Mouse (Mus musculus) spleen, embryonic (tissue): ENCODE data around the gene Supt5.

Experiments used
- CTCF ChIA-PET: fragments of 350-600 bp; sonication (Branson Sonifier 250); formaldehyde crosslinking; loops from one replicate; lab custom pipeline; 2022; lab: Charles Lee

Supt5 gene

GRCm38 (mm10) chr7:28376011-28376771 is 37.6 kb upstream of the Supt5 start:
- CTCF ChIA-PET, result interaction anchor here (0.6 to 1.0 kb wide), 3 partner anchors 10 to 35 kb away, joined by 3 to 8 read pairs (median 4); no protein-coding TSS in a partner anchor

- CTCF ChIA-PET, result interaction anchor here (0.9 to 2.5 kb wide), 3 partner anchors 9 to 35 kb away, joined by 3 to 14 read pairs (median 4); no protein-coding TSS in a partner anchor
Observed at GRCm38 (mm10) chr7:28375176-28375921, 36.8 kb upstream of the Supt5 start.

GRCm38 (mm10) chr7:28374647-28375046 is 36.1 kb upstream of the Supt5 start:
- CTCF ChIA-PET, result interaction anchor here (1.5 to 2.5 kb wide), 2 partner anchors 9 to 11 kb away, joined by 6 to 14 read pairs; no protein-coding TSS in a partner anchor

DNA sequence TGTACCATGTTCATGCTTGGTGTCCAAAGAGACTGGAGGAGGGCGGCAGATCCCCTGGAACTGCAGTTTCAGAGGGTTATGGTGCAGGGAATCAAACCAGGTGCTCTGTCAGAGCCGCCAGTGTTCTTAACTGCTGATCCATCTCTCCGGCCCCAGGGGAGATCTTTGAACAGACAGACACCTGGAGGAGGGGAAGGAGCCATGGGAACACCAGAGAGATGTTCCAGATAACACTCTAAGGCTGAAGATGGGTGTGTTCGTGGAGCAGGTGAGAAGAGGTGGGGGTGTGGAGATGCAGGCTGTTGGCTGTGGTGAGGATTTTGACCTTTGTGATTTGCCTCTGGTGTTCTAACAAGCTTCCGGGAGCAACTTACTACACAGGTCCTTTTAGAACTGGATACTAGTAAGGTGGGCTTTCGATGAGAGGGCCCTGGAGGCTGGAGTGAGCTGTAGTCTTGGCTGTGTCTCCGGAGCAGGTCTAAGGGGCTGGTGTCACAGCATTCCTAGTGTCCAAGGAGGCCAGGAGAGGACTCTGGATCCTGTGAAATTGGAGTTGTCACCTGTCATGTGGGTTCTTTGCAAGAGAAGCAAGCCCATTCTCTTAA is 35.4 kb upstream of the Supt5 start:
- CTCF ChIA-PET, result interaction anchor here (0.6 to 2.5 kb wide), 3 partner anchors 10 to 14 kb away, joined by 4 to 14 read pairs (median 6); no protein-coding TSS in a partner anchor

DNA sequence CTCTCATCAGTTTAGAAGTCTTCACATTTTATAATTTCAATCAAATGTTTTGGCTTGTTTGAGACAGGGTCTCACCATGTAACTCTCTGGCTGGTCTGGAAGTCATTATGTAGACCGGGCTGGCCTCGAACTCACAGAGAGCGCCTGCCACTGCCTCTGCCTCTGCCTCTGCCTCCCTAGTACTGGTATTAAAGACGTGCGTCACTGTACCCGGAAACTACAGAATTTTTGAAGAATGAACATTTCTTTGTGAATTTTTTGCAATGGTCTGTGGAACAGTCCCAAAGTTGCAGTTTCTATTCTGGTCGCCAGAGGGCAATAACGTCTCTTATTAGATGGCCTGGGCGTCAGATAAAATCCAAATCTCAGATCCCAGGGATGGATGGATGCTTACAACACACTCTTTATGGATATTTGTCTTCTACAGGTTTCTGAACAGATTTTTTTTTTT is 34.6 kb upstream of the Supt5 start:
- CTCF ChIA-PET, result interaction anchor here (0.6 to 2.5 kb wide), 3 partner anchors 11 to 422 kb away, joined by 4 to 14 read pairs (median 6); no protein-coding TSS in a partner anchor

DNA sequence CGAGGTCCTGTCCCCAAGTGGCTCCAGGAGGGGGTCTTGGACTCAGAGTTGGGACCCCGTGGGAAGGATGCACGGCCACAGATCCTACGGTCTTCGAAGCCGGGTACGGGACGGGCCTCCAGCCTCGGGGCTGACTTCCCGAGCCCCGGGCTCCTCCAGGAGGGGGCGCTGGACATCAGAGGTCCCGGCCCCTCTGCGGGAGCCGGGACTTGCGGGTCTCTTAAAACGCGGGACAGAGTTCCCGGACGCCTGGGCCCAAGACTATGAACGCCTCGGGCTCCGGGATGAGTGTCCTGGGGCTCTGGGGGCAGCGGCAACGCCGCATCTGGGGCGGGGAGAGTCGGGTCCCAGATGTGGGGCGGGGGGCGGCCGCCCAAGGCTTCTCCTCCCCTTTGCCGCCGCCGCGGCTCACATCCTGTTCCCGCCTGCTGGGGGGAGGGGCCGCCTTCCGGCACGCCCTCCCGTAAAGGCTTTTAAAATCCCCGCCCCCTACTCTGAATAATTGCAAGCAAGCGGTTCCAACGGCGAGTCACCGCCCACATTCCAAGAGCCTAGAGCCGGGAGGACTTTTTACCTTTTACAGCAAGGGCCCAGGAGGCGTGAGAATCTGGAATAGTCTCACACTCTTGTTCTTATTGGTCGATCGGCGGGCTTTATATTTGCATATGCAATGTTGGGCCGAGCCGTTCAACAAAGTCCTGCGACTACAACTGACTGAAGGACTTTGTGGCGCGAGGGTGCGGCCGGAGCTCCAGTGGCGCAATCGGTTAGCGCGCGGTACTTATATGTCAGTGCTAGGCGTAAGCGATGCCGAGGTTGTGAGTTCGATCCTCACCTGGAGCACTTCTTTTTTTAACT is 33.9 kb upstream of the Supt5 start, which contains the start of gene Plekhg2:
Gene Plekhg2, minus strand, starts transcription at position 349 of the 858 bp plus-strand sequence.
- CTCF ChIA-PET, result interaction anchor here (0.6 kb wide), 2 partner anchors 192 to 423 kb away, joined by 4 read pairs; no protein-coding TSS in a partner anchor

- CTCF ChIA-PET, result interaction anchor here (0.6 kb wide), 1 partner anchor 19 kb away, joined by 7 read pairs; no protein-coding TSS in a partner anchor
Observed at GRCm38 (mm10) chr7:28371514-28371989, 33.0 kb upstream of the Supt5 start.

- CTCF ChIA-PET, result interaction anchor here (0.6 kb wide), 1 partner anchor 18 kb away, joined by 7 read pairs; no protein-coding TSS in a partner anchor
Observed at GRCm38 (mm10) chr7:28370977-28371513, 32.5 kb upstream of the Supt5 start.

DNA sequence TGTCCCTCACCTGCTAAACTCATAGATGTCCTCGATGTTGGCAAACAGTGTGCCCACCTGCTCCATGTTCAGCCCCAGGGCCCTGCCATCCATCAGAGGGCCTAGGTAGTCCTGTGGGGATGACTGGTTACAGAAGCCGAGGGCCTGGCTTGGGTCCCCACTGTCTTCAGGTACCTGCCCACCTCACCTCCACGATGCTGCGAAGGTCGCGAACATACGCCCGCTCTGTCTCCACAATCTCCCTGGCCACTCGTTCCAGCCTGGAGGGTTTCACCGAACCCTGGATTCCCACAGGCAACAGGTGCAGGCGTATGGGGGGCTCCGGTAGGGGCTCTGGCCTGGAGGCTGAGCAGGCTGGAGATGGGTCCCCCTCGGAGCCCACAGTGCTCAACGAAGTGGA is 31.5 kb upstream of the Supt5 start:
- CTCF ChIA-PET, result no interaction called here

DNA sequence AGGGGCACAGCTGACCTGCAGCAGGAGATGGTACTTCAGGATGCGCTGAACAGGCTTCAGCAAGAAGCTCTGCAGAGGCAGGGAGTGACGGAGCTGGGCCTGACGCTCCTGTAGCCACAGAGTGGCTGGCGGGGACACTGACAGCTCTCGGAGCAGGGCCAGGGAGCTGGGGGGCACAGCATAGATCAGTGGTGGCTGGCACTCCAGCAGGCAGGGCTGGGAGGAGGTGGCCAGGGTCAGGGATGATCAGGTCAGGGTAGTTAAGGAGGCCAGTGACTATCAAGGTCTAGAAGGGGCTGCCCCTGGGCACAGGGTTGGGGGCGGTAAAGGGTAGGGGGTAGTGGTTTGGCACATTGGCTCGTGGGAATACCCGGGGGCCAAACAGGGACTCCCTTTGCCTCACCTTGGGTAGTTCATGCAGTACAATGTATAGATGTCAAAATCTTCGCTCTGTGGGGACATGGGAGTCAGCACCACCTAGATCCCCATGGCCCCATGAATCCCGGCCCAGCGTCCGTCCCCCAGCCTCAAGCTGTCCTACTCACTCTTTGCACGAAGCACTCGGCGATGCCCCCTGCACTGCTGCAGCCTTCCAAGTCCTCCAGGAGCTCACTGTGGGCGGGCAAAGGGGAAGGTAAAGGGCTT is 29.9 kb upstream of the Supt5 start:
- CTCF ChIA-PET, result interaction anchor here (1.0 kb wide), 1 partner anchor 18 kb away, joined by 4 read pairs; no protein-coding TSS in a partner anchor

DNA sequence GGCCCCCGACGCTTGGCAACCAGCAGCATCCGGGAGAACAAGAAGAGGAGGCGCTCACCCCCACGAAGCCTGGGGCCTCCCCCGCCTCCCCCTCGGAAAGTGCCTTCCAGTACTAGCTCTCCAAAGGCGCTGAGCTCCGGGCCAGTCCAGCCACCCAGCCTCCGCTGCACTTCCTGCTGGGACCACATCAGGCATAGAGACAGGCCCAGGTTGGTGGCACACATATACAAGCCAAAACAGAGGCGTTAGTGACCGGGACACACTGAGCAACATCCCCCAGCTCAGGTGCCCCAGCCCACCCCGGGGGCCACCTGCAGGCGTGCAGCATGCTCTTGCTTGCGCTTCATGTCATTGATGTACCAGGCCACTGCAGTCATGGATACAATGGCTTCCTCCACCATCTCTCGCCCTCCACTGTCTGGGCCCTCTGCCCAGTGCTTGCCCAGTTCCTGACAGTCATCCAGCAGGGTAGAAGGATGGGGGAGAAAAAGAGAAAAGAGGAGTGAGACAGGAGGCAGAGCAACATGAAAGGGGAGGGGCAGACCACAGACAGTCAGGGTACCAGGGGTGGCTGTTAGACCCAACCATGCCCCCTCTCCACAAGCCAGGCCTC is 29.2 kb upstream of the Supt5 start:
- CTCF ChIA-PET, result interaction anchor here (1.0 kb wide), 1 partner anchor 18 kb away, joined by 4 read pairs; no protein-coding TSS in a partner anchor

DNA sequence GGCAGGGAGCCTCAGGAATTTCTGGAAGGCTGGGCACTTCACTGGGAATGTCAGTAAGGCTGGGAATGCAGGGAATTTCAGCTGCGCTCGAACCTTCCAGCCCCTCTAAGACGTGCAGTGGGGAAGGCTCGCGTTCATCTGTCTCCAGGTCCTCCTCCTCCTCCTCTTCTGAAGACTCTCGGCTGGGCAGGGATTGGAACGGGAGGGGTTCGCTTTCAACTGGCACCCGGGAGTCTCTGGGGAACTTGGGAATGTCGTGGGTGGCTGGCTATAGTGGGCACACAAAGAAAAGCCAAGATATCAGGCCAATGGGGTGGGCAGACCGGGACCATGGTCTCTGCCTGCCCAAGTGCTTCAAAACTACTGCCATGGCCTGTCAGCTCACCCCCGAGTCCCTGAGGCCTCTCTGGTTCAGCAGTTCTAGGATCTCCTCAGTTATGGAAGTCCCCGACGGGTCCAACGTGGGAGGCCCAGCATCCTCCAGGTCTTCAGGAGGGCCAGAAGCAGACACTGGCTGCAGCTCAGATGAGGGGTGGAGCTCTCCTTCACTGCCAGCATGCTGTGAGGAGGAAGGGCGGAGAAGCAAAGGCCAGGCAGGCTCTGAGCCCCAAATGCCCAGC is 24.0 kb upstream of the Supt5 start:
- CTCF ChIA-PET, result no interaction called here

GRCm38 (mm10) chr7:28361647-28362341 is 23.2 kb upstream of the Supt5 start:
- CTCF ChIA-PET, result no interaction called here

DNA sequence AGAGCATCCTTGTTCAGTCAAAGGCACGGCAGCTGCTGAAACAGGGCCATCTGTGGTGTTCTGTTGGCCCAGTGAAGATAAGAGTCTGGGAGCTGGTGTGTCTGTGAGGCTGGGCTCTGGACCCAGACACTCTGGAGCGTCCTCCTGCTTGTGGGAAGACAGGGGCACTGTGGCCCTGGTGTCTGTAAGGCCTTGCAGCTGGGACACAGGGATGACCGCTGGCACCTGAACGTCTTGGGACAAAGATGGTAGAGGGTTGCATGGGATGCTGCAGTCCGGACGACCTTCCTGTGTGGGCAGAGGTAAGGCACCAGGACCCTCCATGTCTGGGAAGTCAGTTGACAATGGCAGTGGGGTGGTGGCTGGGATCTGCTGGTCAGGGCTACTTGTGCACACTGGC is 21.7 kb upstream of the Supt5 start:
- CTCF ChIA-PET, result no interaction called here

- CTCF ChIA-PET, result no interaction called here
Observed at GRCm38 (mm10) chr7:28359854-28360253, 21.3 kb upstream of the Supt5 start.

GRCm38 (mm10) chr7:28358431-28358830 is 19.9 kb upstream of the Supt5 start:
- CTCF ChIA-PET, result no interaction called here

DNA sequence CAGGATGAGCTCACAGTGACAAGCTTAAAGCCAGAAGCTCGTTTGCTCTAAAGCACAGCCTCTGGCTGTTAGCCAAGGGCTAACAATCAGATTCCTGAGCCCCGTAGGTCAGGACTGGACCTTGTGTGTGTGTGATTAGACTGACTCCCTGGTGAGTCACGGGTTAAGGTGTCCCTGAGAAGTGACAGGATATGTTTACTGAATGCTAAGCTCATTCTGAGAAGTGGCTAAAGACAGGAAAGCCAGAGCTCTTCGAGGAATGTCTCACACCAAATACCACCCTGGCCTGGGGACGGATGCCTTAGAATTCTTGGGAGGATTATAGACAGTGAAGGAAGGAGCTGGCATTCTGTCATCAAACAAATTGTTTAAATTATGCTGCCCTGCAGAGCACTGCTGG is 19.4 kb upstream of the Supt5 start:
- CTCF ChIA-PET, result no interaction called here

GRCm38 (mm10) chr7:28356981-28357380 is 18.4 kb upstream of the Supt5 start:
- CTCF ChIA-PET, result interaction anchor here (0.7 kb wide), 1 partner anchor 86 kb away, joined by 3 read pairs; no protein-coding TSS in a partner anchor
